Mouse (Mus musculus) frontal cortex, postnatal 10 days (tissue): ENCODE data around the gene Ppp3ca.

Experiments used
- DNase-seq, 2 experiments: peaks; one replicate each; pipeline ENCODE4 v3.0.0; 2022; ENCODE audit warnings: low spot score in 2 of 2, mixed read lengths in 1 of 2

Gene Ppp3ca

DNA sequence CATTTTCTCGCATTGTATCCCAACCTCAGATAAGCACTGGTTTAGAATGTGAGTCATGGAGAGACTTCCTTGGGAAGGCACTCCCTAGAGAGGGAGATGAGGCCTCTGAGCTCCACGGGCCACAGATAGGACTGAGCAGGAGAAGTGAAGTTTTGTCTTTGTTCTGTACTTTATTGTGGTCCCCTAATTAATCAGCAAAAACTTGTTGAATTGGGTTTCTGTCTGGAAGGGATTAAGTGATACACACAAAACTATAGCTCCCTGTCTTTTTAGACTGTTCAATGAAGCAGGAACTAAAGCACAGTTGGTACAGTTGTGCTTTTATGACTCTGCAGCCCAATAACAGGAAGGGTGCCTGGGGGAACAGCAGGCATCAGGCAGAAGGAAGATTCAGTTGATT is 95.6 kb downstream of the Ppp3ca start:
- DNase-seq: no peak

DNA sequence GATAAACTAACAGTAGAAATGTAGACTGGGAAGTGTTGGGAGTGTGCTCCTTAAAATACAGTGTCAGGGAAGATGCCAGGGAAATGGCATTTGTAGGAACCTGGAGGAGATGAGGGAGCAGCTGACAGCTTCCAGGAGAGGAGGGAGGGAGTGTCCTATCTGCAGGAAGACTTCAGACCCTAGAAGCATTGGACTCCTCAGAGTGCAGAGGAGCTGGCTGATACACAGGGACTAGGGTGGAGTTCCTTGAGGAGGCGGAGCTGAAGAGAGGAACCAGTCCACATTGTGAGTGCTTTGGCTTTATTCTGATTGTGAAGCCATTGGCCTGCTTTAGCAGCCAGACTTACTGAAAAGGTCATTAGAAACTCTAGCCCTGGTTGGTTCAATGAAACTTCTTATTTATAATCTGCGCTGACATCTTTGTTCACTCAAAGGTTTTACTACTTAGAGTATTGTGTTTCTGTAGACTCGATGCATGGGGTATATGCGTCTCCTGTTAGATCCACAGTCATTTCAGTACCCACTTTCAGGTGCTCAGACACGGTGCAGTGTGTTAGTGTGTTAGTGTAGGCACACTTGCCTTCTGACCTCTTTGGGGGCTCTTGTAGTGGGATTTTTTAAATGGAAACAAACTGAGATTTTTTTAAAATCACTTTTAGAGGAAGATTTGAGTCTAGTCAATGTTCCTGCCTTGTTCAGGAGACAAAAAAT is 99.0 kb downstream of the Ppp3ca start:
- DNase-seq: no peak

DNA sequence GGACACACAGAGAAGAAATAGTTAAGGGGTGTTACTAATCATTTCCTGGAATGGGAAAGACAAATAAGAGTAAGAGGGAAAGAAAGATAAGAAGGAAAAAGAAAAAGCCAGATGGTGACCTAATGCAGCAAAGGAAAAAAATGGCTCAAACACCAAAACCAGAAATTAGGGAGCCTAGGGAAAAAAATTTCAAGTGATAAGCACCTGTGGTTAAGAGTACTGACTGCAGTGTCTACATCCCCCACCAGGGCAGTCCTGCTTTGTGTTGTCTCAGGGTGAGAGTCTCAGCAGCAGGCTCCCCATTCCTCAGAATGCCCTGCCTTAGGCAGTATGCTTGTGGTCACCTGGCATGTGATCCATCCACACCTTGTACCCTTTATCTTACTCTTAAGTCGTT is 99.6 kb downstream of the Ppp3ca start:
- no peak for DNase-seq

DNA sequence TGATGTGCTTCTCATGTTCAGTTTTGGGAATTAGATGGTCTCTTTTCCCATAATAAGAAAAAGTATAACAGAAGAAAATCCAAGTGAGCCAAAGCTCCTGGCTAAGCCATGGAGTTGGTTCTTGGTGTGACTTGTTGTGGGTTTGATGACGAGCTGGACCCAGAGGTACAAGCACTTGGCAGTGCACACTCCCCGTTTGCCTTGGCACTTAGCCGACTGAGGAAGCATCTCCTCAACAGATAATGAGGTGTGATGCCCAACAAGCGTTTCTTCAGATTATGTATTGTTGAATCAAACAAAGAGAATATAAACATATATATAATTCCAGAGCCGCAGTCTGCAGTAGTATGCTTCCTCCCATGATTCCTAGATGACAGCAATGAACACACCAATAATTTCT is 101.8 kb downstream of the Ppp3ca start:
- no peak for DNase-seq

DNA sequence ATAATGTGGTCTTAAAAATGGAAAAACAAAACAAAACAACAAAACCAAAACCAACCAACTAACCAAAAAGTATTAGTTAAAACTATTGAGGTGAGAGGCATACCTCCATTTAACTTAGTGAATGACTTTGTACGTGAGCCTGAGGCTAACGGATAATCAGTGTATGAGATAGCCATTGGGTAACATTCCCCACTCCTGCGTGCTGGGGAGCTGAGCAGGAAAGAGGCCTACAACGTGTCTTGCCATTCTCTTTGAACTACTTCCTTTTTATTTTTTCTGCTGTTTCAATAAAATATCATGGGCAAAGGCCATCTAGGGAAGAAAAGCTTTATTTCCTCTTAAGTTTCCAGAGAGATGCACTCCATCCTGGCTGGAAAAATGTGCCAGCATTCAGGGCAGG is 103.3 kb downstream of the Ppp3ca start:
- DNase-seq: no peak

DNA sequence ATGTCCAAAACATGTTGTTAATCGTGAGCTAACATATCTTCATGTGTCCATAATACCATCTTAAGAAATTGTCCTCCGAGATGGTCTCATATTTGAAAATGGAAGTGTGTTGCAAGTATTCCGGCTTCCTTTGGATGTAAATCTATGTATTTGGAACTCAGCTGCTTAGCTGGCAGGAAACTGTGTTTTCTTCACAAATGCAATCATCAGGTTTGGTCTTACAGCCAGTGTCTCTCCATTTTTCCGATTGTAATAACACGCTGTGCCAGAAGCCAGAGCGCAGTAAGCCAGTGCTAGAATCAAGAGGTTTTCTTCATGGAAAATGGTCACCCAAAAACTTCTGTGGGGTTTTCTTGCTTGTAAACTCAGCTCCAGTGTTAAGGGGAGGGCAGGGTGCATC is 104.3 kb downstream of the Ppp3ca start:
- no peak for DNase-seq

DNA sequence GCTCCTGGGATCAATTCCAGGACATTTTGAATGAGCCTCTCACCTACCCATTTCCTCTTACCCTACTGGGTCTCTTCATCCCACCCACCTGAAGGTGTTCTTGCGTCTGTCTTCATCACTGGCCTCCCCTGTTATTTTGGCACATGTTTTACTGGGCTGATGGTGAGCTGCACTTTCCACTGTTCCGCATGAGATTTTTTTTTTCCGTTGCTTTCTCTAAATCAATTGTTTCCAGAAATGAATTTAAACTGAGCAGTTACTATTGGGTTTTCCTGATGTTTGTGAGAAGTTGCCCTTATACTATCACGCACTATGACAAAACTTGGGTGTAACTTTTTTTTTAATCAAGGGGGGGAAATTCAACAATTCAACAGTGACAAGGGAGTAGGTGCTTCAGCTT is 106.6 kb downstream of the Ppp3ca start:
- DNase-seq: no peak

DNA sequence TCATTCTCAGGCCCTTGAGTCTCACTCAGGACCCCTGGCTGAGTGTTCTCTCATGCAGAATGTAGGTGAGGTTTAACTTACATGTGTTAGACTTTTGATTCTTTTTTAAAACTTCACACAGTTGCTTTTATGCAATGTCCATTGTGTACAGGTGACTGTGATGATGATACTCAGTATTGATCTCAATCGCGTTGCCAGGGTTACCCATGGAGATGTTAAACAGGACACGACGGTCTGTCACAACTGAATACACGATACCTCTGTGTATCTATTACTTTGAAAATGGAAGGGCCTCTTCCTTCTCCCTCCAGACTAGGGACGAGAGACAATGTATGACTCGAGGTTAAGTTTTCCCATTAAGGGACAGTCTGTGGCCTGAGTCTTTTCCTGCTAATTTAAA is 107.5 kb downstream of the Ppp3ca start:
- DNase-seq: no peak

DNA sequence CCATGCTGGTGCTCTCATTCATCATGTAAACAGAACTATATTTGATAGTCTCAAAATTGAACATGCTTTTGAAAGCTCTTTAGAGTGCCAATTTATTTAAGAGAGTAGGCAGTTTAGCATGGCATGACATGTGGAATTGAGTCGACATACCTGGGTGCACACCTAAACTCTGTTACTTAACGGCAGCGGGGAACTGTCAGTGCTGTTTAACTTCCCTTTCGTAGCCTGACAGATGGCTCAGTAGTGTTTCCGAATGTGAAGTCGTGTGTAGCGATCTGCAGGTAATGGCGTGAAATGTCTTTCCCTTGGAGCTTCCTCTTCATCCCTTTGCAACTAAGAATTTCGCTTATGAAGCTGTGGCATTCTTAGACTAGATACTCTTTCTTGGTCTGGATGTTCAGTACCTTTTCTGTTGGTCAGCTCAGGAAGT is 107.9 kb downstream of the Ppp3ca start:
- no peak for DNase-seq

DNA sequence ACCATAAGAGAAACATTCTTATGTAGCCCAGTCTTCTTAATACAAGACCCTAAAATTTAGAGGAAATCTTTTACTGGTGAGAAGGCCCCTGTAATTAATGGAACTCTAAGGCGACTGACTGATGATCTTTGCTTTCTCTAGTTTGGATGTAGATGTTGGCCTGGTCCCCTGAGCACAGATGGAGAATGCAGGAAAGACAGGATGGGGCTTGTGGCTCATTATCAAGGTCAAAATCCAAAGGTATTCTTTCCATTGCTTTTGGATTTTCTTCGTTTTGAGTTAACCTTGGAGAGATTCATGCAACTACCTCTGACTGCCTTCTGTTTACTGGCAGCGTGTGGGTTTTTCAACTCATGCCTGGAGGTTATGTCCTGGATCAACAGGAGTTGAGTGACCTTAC is 110.4 kb downstream of the Ppp3ca start:
- no peak for DNase-seq

DNA sequence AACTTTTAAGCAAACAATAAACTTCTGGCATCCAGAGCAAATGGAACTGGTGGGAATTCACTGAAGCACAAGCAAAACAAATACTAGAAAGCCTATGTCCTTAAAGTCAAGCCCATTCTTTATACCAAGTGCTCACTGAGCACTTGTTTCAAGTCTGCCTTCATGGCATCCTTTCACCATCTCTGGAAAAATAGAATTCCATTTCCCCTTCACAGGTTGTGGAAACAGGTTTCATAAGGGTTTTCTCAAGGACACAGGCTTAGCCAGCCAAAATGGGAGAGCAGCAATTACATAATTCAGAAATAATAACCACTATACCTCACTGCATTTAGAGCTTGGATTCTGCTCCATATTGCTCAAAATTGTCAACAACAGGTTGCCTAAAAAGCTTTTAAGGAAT is 112.1 kb downstream of the Ppp3ca start:
- DNase-seq: no peak

DNA sequence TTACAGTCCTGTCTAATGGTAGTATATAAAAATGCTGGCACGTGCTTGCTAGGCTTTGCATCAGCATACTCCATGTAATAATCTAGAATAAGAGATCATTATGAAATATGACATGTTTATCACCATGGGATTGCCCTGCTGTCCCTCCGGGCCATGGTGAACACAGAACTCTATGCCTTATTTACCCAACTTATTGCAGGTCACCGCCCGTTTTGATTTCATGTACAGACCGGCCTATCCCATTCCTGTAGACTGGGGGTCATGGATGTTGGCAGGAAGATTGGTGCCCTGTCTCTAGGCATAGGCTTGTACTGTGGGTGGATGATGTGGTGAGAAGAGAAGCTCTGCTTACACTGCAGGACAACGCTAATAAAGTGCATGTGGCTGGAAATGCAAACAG is 115.8 kb downstream of the Ppp3ca start:
- DNase-seq: no peak

DNA sequence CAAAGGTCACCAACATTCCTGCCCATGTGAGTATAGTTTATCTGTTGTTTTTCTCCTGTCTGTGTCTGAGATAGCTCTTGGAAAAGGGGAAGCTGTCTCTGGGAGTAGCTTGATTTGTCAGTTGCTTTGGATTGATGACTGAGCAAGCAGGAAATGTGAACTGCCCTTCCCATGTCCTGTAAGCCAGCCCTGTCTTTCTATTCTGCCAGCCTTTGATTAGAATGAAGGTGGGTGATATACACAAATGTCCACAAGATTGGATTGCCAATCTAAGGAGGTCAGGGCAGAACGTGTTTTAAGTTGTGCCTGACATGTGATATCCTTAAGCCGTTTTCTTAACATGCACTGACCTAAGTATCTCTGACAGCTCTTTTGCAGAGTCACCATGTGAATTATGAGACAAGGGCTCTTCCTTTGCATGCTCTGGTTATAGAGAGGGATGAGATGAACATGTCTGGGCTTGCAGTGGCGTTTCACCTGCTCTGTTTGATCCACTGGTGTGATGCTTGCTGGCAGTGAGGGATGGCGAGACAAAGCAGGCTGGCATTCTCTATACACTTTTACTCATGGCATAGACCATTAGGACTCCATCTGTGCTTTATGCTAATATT is 120.4 kb downstream of the Ppp3ca start:
- DNase-seq: no peak

DNA sequence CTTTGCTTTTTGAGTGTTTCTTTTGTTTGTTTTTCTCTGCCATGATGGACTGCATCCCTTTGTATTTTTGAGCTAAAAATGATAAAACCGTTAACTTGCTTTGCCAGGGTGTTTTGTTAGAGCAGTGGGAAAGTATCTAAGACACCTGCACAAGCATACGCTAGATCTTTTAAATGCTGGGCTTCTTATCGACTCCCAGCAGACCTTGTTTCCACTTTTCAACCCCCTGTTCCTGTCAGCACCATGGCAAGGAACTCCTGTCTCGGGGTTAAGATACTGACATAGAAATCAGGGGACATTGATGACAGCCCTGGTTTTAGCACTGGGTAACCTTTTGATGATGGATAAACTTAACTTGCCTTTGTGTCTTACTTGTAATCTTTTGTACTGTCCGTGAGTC is 121.5 kb downstream of the Ppp3ca start:
- no peak for DNase-seq

DNA sequence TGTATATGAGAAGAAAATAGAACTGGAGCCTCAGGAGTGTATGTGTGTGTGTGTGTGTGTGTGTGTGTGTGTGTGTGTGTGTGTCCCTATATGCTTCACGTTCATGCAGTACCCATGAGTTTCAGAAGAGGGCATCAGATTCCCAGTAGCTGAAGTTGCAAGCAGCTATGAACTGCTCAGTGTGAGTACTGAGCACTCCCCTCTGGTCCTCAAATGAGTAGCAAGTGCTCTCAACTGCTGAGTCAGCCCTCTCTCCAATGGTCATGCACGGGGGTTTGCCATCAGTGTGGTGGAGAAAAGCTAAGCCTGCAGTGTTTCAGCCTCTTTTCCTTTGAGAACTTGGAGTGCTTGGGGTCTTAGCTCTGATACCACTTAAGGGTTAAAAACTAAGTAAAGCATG is 122.0 kb downstream of the Ppp3ca start:
- DNase-seq: no peak

DNA sequence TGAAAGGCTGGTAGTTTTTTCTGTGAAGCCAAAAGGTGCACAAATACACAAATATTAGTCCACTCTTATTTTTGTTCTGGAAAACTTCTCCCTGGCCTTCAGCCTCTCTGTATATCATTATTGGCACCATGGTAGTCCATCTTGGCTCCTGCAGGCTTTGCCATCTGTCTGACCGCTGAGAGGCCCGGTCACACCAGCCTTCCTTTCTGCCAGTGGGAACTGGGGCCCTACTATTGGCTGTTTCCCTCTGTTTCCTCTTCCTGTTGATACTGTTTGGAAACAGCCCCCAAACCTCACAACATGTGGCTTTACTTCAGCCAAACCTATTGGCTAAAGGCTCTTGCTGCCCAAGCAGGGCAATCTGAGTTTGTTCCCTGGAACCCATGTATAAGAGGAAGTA is 123.5 kb downstream of the Ppp3ca start:
- no peak for DNase-seq

DNA sequence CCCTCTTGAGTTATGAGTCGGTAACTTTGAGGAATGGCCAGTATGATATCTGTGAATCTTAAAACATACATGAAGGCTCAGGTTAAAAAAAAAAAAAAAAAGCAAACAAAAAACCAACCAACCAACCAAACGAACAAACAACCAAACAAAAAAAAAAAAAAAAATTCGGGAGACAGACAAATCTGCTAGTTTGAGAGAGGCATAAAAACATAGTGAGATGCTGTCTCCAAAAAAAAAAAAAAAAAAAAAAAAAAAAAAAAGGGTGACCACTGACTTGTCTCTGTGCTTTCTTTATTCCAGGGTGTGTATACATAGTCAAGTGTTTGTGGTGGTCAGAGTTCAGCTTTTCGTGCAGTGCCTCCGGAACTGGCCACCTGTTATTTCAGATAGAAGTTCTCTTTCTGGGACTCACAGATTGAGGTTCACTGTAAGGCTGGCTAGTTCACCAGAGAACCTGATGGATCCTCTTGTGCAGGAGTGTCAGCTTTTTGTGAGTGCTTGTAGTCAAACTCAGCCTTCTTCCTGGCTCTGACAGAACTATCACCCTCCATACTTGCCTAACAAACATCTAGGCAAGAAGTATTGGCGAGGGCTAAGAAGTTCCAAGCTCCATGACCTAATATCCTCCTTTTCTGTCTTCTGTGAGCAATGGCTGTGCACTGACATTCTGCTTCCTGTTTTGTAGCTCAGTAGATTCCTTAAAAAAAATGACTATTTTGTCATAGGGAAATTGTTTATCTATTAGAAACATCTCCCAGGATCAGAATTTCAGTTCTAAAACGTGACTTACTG is 124.7 kb downstream of the Ppp3ca start:
- no peak for DNase-seq

DNA sequence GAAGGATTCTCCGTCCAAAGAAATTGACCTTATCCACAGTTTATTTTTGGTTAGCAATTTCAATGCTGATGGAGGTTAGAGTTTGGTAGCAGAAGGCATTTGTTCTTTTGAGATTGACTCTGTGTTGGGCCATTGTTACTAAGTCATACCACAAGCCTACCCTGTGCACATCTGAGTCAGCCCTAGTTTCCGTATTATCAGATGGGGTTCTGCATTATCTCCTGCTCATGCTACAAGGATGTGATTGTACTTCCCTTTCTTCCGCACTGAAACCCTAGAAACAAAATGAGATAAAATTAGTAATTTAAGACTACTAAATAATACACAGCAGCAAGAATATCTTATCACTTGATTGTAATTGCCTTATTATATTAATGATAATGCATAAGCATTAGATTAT is 129.0 kb downstream of the Ppp3ca start:
- DNase-seq: no peak

DNA sequence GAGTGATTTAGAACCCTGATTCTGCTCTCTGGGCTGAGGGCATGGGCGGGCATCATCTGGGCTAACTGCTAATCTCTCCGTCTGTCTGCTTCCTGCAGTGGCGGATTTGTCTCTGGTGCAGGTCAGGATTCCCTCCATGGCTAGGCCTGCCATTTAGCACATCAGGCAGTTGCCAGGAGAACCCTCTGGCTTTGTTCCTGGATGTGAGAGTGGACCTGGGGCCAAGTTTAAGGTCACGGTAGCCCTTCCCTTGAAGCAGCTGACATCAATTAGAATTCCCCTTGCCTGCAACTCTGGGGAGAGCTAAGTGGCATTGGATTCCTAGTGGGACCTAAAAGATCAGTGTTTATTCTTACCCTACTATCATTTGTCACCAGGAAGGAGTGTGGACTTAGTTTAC is 132.7 kb downstream of the Ppp3ca start:
- no peak for DNase-seq

DNA sequence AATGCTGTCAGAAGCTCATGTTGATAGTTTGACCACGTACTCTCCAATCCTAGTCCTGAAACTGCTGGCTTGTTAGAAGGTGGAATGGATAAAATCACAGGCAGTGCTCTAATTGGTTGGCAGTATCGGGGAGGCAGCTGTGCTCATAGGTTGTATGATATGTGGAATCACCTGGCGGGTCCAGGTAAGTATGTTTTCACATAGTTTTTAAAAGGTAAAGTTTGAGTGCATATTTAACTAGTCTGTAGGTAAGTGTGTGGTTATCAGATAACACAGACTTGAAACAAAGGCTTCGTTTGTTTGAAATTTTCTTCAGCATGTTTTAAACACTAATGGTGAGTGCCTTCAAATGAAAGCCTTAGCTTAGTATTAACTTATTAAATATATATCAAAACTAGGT is 136.0 kb downstream of the Ppp3ca start:
- no peak for DNase-seq

DNA sequence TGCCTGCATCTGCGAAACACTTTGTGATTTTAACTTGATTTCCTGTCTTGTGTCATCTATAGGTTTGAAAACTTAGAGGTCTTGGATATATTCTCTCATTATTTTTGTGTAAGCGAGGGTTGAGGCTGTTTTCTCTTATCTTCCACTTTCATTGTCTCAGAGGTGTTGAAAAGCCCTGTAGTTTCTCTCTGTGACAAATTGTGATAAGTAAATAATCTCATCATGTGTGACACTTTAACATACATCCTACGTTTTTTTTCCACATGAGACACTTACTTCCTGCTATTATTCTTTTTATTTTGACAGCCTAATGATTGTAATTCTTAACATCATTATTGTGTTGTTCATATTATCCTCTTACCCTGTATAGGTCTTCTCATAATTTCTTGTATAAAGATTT is 140.3 kb downstream of the Ppp3ca start:
- no peak for DNase-seq

DNA sequence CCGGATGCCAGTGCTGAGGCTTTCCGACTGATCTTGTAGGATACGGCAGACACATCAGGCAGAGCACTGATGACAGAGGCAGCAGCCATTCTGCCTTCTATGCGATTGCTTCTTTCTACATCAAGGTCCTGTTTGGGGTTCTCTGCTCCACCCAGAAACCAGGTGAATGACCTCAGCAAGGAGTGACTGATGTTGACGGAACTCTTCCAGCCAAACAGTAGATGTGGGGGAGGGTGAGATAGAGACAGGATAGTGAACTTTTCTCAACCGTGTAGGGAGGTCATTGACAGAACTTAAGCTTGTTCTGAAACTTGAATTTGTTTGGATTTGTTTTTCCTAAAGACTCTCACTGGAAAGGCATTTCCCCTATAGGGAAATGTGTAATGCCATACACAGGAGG is 142.2 kb downstream of the Ppp3ca start:
- DNase-seq: no peak

DNA sequence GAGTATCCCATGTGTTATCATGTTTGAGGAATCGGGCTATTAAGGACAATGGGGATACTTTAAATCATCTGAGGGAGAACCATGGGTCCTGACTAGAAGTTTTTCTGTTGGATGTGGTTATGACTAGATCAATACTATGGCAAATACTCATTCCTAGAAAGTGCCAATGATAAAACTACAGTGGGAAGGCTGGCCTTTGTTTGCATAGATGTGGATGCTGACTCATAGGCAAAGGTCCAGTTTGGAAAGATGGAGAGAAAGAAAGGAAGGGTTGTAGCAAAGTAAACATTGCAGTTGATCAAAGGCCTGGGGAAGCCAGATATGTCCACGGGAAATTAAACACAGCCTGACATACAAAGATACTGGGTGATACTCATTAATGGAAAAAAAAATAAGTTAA is 142.9 kb downstream of the Ppp3ca start:
- DNase-seq: no peak
